Mouse (Mus musculus) testis, adult 2 months (tissue): ENCODE results near the gene Nrg3.

ENCODE experiments used
- CTCF ChIP-seq: fragments of 200-500 bp; IDR thresholded peaks from 2 replicates; pipeline ENCODE4 v1.5.1; 2012; ENCODE audit warnings: low read depth, mild to moderate bottlenecking, inconsistent platforms, low read length, moderate library complexity; ENCODE audit not compliant: control insufficient read depth, insufficient read depth, insufficient replicate concordance
- POLR2A ChIP-seq: fragments of 200-500 bp; IDR thresholded peaks from 2 replicates; pipeline ENCODE4 v1.6.1; 2012; ENCODE audit warnings: low read depth, mild to moderate bottlenecking, inconsistent platforms, low read length, moderate library complexity; ENCODE audit not compliant: control insufficient read depth

- TF ChIP-seq POLR2A (no peak), CTCF (no peak)
These were observed 675.9 kb downstream of the Nrg3 start for GRCm38 (mm10) chr14:38797027-38797426.
